Mouse (Mus musculus) ES-E14 (cell line): ENCODE data around the gene Car8. TPM values are rescaled to one million over a fixed set of nuclear protein-coding genes. Genes with fewer than 3 reads are reported as not detected.

ENCODE experiments used
- DNase-seq: peaks from one replicate; pipeline ENCODE4 v3.0.0-alpha.2; 2013; ENCODE audit warnings: low read depth, low spot score
- H3K27ac ChIP-seq: 2 replicates; pipeline ENCODE4 v1.5.1; 2012; ENCODE audit warnings: low read depth, mild to moderate bottlenecking, low read length, moderate library complexity, mixed read lengths; ENCODE audit not compliant: poor library complexity, insufficient read depth, severe bottlenecking
- H3K36me3 ChIP-seq: 2 replicates; pipeline ENCODE4 v1.6.1; 2012; ENCODE audit warnings: mild to moderate bottlenecking, low read length, moderate library complexity, mixed read lengths; ENCODE audit not compliant: control insufficient read depth, poor library complexity, insufficient read depth, severe bottlenecking
- H3K4me1 ChIP-seq, 2 experiments: fragments of 150-350 bp in 1 of 2; sonication (generic) in 1 of 2; 2 replicates each; pipeline ENCODE4 v1.6.1; 2012; ENCODE audit warnings: low read length in 2 of 2, mild to moderate bottlenecking in 1 of 2, mixed read lengths in 1 of 2; ENCODE audit not compliant: control insufficient read depth in 2 of 2, insufficient read depth in 2 of 2, poor library complexity in 1 of 2
- H3K4me3 ChIP-seq, 2 experiments: fragments of 150-350 bp in 1 of 2; sonication (generic) in 1 of 2; 2 replicates each; pipeline ENCODE4 v1.5.1; 2012; ENCODE audit warnings: low read length in 2 of 2, low read depth in 1 of 2, mild to moderate bottlenecking in 1 of 2, mixed read lengths in 1 of 2; ENCODE audit not compliant: insufficient read depth in 1 of 2, poor library complexity in 1 of 2, severe bottlenecking in 1 of 2
- H3K9ac ChIP-seq: 2 replicates; pipeline ENCODE4 v1.6.1; 2012; ENCODE audit warnings: low read depth, mild to moderate bottlenecking, low read length, mixed read lengths; ENCODE audit not compliant: poor library complexity, insufficient read depth, severe bottlenecking
- H3K9me3 ChIP-seq: fragments of 150-350 bp; sonication (generic); 2 replicates; pipeline ENCODE4 v1.6.1; 2012; ENCODE audit warnings: low read depth, mild to moderate bottlenecking, low read length; ENCODE audit not compliant: control insufficient read depth, insufficient read depth
- CHD2 ChIP-seq: IDR thresholded peaks from 2 replicates; pipeline ENCODE4 v1.6.1; 2014; ENCODE audit warnings: mild to moderate bottlenecking, low read depth, low read length, inconsistent platforms
- HCFC1 ChIP-seq: IDR thresholded peaks from 2 replicates; pipeline ENCODE4 v1.6.1; 2012; ENCODE audit warnings: low read length, inconsistent platforms, borderline replicate concordance; ENCODE audit not compliant: insufficient read depth
- MAFK ChIP-seq: IDR thresholded peaks from 2 replicates; pipeline ENCODE4 v1.6.1; 2014; ENCODE audit warnings: mild to moderate bottlenecking, low read depth, low read length, inconsistent platforms; ENCODE audit not compliant: insufficient read depth
- ZC3H11A ChIP-seq: IDR thresholded peaks from 2 replicates; pipeline ENCODE4 v1.6.1; 2012; ENCODE audit warnings: low read depth, mild to moderate bottlenecking, inconsistent platforms, low read length, borderline replicate concordance
- ZNF384 ChIP-seq: IDR thresholded peaks from 2 replicates; pipeline ENCODE4 v1.6.1; 2012; ENCODE audit warnings: low read depth, low read length, inconsistent platforms
- in situ Hi-C, 2 experiments: fragments of 600-800 bp; cut with MboI; formaldehyde crosslinking; loops; one replicate each; pipeline ENCODE4 v1.15.1; 2025; ENCODE audit warnings: low sequenced_read_pairs in 2 of 2, inconsistent platforms in 1 of 2; ENCODE audit not compliant: unreplicated experiment in 2 of 2
- total RNA-seq: library from RNA; depleted of rRNA; stranded (reverse); fragments of 300-350 nt; gene quantifications from 2 replicates; pipeline ENCODE4 v1.2.3, GENCODE M21; 2012

Gene Car8
- total RNA-seq, 1 experiment, result 0.67 TPM

DNA sequence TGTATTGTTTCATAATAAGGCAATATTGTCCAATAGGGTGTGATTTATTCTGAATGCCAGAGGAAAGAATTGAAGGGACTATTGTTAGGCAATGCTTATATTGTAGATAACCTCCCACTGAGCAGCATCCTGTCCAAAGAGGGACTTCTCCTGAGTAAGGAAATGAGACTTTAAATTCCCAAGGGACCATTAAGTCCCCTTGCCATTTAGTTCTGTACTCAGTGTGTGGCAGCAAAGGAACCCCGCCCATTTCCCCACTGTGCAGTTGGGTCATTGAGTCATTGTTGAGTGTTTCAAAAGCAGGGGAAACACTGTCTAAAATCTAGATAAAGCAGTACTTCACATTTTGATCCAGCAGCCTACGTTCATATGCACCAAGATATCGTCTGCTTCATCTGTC lies 125.3 kb downstream of the Car8 start:
- H3K4me1 ChIP-seq, result no peaks in the 10 kb centered on the region
- no peak for DNase-seq
- no peak overlapping the region for H3K4me3 ChIP-seq
- no peak overlapping the region for H3K9ac ChIP-seq
- no peak overlapping the region for H3K27ac ChIP-seq
- no peaks in the 10 kb centered on the region for H3K36me3 ChIP-seq
- no peak for TF ChIP-seq MAFK
- TF ChIP-seq HCFC1, result no peak
- no peak for TF ChIP-seq ZC3H11A
- TF ChIP-seq ZNF384, result no peak
- TF ChIP-seq CHD2, result no peak
- H3K9me3 ChIP-seq, result no peaks in the 10 kb centered on the region
- in situ Hi-C loops, result no loop called here

DNA sequence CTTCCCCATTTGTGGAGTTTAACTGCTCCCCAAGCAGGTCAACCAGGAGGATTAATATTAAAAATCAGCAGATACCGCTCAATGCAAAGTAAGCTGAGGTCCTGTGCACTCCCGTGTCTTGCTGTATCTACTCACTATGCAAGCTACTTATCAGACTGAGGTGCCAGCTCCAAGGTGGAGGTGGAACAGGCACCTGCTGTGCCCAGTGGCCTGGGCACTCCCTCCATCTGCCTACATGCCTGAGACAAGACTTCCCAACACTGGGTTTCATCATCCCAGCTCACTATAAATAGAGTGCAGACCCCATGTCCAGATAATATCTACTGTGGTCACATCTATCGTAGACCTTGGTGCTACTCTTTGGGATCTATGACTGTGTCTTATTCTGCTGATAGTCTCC lies 127.0 kb downstream of the Car8 start:
- in situ Hi-C loops, result no loop called here
- Histone ChIP-seq H3K27ac (no peak overlapping the region), H3K36me3 (no peaks in the 10 kb centered on the region), H3K9me3 (no peaks in the 10 kb centered on the region), H3K4me3 (no peak overlapping the region), H3K4me1 (peaks cover 0 to 2% of the 10 kb centered on the region in 2 experiments; a peak in 1 of 4 replicates), H3K9ac (no peak overlapping the region)
- no peak for TF ChIP-seq HCFC1
- no peak for TF ChIP-seq ZC3H11A
- TF ChIP-seq ZNF384, result no peak
- TF ChIP-seq MAFK, result no peak
- TF ChIP-seq CHD2, result no peak
- no peak for DNase-seq

- TF ChIP-seq ZC3H11A, result no peak
- TF ChIP-seq CHD2, result no peak
- TF ChIP-seq MAFK, result no peak
- TF ChIP-seq HCFC1, result no peak
- no peak for TF ChIP-seq ZNF384
- Histone ChIP-seq H3K9me3 (no peaks in the 10 kb centered on the region), H3K4me3 (no peak overlapping the region), H3K9ac (no peak overlapping the region), H3K27ac (no peak overlapping the region), H3K36me3 (no peaks in the 10 kb centered on the region), H3K4me1 (peaks cover 0 to 2% of the 10 kb centered on the region in 2 experiments; a peak in 1 of 4 replicates)
- DNase-seq, result no peak
- in situ Hi-C loops, result no loop called here
Measured at GRCm38 (mm10) chr4:8109906-8110567, 128.8 kb downstream of the Car8 start.

- in situ Hi-C loops, result no loop called here
- no peak overlapping the region for H3K27ac ChIP-seq
- no peak overlapping the region for H3K4me3 ChIP-seq
- no peak overlapping the region for H3K9ac ChIP-seq
- peaks cover 0 to 3% of the 10 kb centered on the region in 2 experiments; a peak in 1 of 4 replicates for H3K4me1 ChIP-seq
- no peaks in the 10 kb centered on the region for H3K36me3 ChIP-seq
- no peak for DNase-seq
- TF ChIP-seq ZNF384 (no peak), MAFK (no peak), HCFC1 (no peak), ZC3H11A (no peak), CHD2 (no peak)
- H3K9me3 ChIP-seq, result no peaks in the 10 kb centered on the region
Measured at GRCm38 (mm10) chr4:8101466-8101865, 137.4 kb downstream of the Car8 start.

GRCm38 (mm10) chr4:8098084-8098483 lies 140.8 kb downstream of the Car8 start:
- in situ Hi-C loops, result no loop called here
- no peaks in the 10 kb centered on the region for H3K9me3 ChIP-seq
- H3K27ac ChIP-seq, result no peak overlapping the region
- no peak overlapping the region for H3K4me3 ChIP-seq
- TF ChIP-seq CHD2, result 0 out of 2 replicates have a peak, but pooled peaks have one; percentile 18
- no peak for TF ChIP-seq MAFK
- TF ChIP-seq ZNF384, result no peak
- no peak for DNase-seq
- H3K36me3 ChIP-seq, result no peaks in the 10 kb centered on the region
- H3K9ac ChIP-seq, result no peak overlapping the region
- H3K4me1 ChIP-seq, result peaks cover 0 to 3% of the 10 kb centered on the region in 2 experiments; a peak in 1 of 4 replicates
